Mouse (Mus musculus) liver, embryonic 14.5 days (tissue): ENCODE data around the gene Cdhr2.

ENCODE experiments used
- CTCF ChIP-seq: IDR thresholded peaks from 2 replicates; pipeline ENCODE4 v1.5.1; 2016; ENCODE audit warnings: antibody characterized with exemption, low read depth, control low read depth
- EP300 ChIP-seq: IDR thresholded peaks from 2 replicates; pipeline ENCODE4 v1.6.1; 2016; ENCODE audit warnings: antibody characterized with exemption, low read depth

- TF ChIP-seq CTCF (no peak), EP300 (no peak)
Measured at GRCm38 (mm10) chr13:54695479-54696230, 5.6 kb upstream of the Cdhr2 start.
